Mouse (Mus musculus) spleen, postnatal 36 days (tissue): ENCODE measurements around the gene Zfp827.

Experiments
- DNase-seq, 2 experiments: peaks; one replicate each; pipeline ENCODE4 v3.0.0; 2022; ENCODE audit warnings: low spot score in 2 of 2, mixed read lengths in 1 of 2

Zfp827 gene

GRCm38 (mm10) chr8:79209641-79210358 is 181.6 kb downstream of the Zfp827 start:
- DNase-seq, result no peak

- no peak for DNase-seq
These were observed 183.4 kb downstream of the Zfp827 start for GRCm38 (mm10) chr8:79211630-79212029.

GRCm38 (mm10) chr8:79222106-79222751 is 194.0 kb downstream of the Zfp827 start:
- no peak for DNase-seq

- no peak for DNase-seq
These were observed 194.5 kb downstream of the Zfp827 start for GRCm38 (mm10) chr8:79222752-79223141.

- no peak for DNase-seq
These were observed 196.1 kb downstream of the Zfp827 start for GRCm38 (mm10) chr8:79224363-79224762.

- peak; percentile 42 to 46 for DNase-seq
These were observed 197.3 kb downstream of the Zfp827 start for GRCm38 (mm10) chr8:79225586-79225985.

- DNase-seq, result no peak
These were observed 197.8 kb downstream of the Zfp827 start for GRCm38 (mm10) chr8:79226046-79226445.

- DNase-seq, result no peak
These were observed 199.0 kb downstream of the Zfp827 start for GRCm38 (mm10) chr8:79227194-79227593.

- no peak for DNase-seq
These were observed 199.7 kb downstream of the Zfp827 start for GRCm38 (mm10) chr8:79227916-79228315.

- DNase-seq, result no peak
These were observed 201.1 kb downstream of the Zfp827 start for GRCm38 (mm10) chr8:79229266-79229888.

GRCm38 (mm10) chr8:79239320-79239719 is 211.1 kb downstream of the Zfp827 start:
- DNase-seq, result no peak

GRCm38 (mm10) chr8:79239996-79240395 is 211.8 kb downstream of the Zfp827 start:
- DNase-seq, result no peak
